Mouse (Mus musculus) heart, adult 2 months (tissue): ENCODE measurements around the gene Acvr1b. TPM values are rescaled to one million over a fixed set of nuclear protein-coding genes. Genes with fewer than 3 reads are reported as not detected.

Source experiments
- DNase-seq, 2 experiments: peaks; one replicate each; pipeline ENCODE4 v3.0.0; 2021
- H3K27ac ChIP-seq: fragments of 200-600 bp; 2 replicates; pipeline ENCODE4 v1.8.1; 2022
- H3K27me3 ChIP-seq: fragments of 200-500 bp; 2 replicates; pipeline ENCODE4 v1.6.1; 2012; ENCODE audit warnings: mild to moderate bottlenecking, low read length, inconsistent platforms, mixed read lengths; ENCODE audit not compliant: control insufficient read depth, insufficient read depth
- H3K36me3 ChIP-seq: fragments of 200-500 bp; 2 replicates; pipeline ENCODE4 v1.6.1; 2012; ENCODE audit warnings: low read length, inconsistent platforms; ENCODE audit not compliant: control insufficient read depth, insufficient read depth
- H3K4me1 ChIP-seq: fragments of 200-500 bp; 2 replicates; pipeline ENCODE4 v1.6.1; 2011; ENCODE audit warnings: low read length; ENCODE audit not compliant: control insufficient read depth, insufficient read depth
- H3K4me3 ChIP-seq: fragments of 200-600 bp; 2 replicates; pipeline ENCODE4 v1.8.1; 2022
- H3K79me2 ChIP-seq: fragments of 200-500 bp; replicated peaks from 2 replicates; pipeline ENCODE4 v1.6.1; 2012; ENCODE audit warnings: mild to moderate bottlenecking, inconsistent platforms, low read length, moderate library complexity, mixed read lengths; ENCODE audit not compliant: control insufficient read depth, insufficient read depth
- H3K9ac ChIP-seq: fragments of 200-500 bp; 2 replicates; pipeline ENCODE4 v1.6.1; 2012; ENCODE audit warnings: low read depth, mild to moderate bottlenecking, control low read depth, inconsistent platforms, low read length, mixed read lengths
- CTCF ChIP-seq: fragments of 200-600 bp; IDR thresholded peaks from 2 replicates; pipeline ENCODE4 v1.8.1; 2022; ENCODE audit warnings: antibody characterized with exemption, mild to moderate bottlenecking, moderate library complexity
- EP300 ChIP-seq: fragments of 200-500 bp; IDR thresholded peaks from 2 replicates; pipeline ENCODE4 v1.6.1; 2011; ENCODE audit warnings: low read depth, low read length, control low read depth; ENCODE audit not compliant: insufficient read depth
- POLR2A ChIP-seq: fragments of 200-500 bp; IDR thresholded peaks from 2 replicates; pipeline ENCODE4 v1.6.1; 2011; ENCODE audit warnings: mild to moderate bottlenecking, low read depth, low read length, control low read depth; ENCODE audit not compliant: insufficient read depth
- WGBS: fragments of 180-500 bp; shearing (Covaris S2); methylation state at CpG from one replicate; pipeline ENCODE4 v1.1.7; 2018; 5-methylcytosine and 5-hydroxymethylcytosine counted together
- intact Hi-C: fragments of 180-260 bp; cut with DNase I; formaldehyde crosslinking; loops from one replicate; pipeline ENCODE4 v1.15.1; 2025
- polyA plus RNA-seq: library from polyadenylated mRNA; depleted of rRNA; stranded (reverse); fragments of >200 nt; gene quantifications from 2 replicates; pipeline ENCODE4 v1.2.3, GENCODE M21; 2012
- total RNA-seq, 2 experiments: library from RNA; stranded (reverse); gene quantifications; 2 replicates each; pipeline ENCODE4 v1.2.3; 2021

Gene Acvr1b
- total and polyA plus RNA-seq, 3 experiments: 9.9 to 15.3 (median 12.3) TPM

DNA sequence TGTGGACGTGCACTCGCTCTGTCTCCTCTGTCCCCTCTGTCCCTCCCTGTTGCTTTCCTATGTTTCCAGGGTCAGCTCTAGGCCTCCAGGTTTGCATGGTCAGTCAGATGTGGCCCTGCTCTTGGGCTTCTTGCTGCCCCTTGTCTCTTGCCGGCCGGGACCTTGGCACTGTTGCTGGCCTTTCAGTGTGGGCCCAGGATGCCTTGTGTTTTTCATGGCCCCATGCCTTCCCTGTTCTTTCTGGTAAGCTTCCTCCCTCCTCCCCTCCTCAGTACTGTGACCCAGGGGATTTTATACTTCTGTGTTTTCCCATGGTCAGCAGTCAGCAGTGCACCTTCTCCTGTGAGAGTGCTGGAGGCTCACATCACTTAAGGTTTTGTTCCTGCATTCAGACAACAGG is 7.6 kb downstream of the Acvr1b start:
- no peaks in the 10 kb centered on the region for H3K27me3 ChIP-seq
- no peak overlapping the region for H3K4me3 ChIP-seq
- peaks cover 22% of the 10 kb centered on the region for H3K4me1 ChIP-seq
- no peak for TF ChIP-seq POLR2A
- peaks cover 10% of the 10 kb centered on the region for H3K79me2 ChIP-seq
- intact Hi-C loops: no loop called here
- H3K36me3 ChIP-seq: no peaks in the 10 kb centered on the region; the same call in 1 of the 2 replicates
- no peak for DNase-seq
- 29% methylated on average over 4 of the region's 4 CpGs for WGBS
- peak overlapping the region; percentile 3; the same call in 1 of the 2 replicates for H3K27ac ChIP-seq
- H3K9ac ChIP-seq: no peak overlapping the region

DNA sequence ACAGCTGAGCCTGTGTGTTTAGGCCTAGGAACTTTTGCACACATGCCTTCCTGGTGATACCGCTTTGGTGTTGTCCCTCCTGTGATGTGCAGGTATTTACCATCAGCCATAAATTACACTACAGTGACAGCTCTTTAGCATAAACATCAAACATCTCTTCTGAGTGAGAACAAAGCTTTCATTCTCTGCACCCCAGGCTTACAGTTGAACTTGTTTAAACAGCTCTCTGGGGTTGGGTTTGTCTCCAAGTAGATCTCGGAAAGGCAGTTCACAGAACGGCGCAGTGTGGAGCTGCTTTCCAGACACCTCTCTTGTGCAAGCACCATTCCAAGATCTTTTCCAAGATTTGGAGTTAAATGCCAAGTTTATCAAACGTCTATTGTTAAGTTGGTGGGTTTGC is 8.8 kb downstream of the Acvr1b start:
- H3K4me1 ChIP-seq: peaks cover 22% of the 10 kb centered on the region
- no peak for DNase-seq
- WGBS: 70% methylated on average over 5 of the region's 5 CpGs
- no peak overlapping the region for H3K27ac ChIP-seq
- no peak for TF ChIP-seq EP300
- TF ChIP-seq CTCF: no peak
- no peak for TF ChIP-seq POLR2A
- peaks cover 10% of the 10 kb centered on the region for H3K79me2 ChIP-seq
- H3K4me3 ChIP-seq: no peak overlapping the region
- no peak overlapping the region for H3K9ac ChIP-seq
- intact Hi-C loops: no loop called here
- no peaks in the 10 kb centered on the region for H3K27me3 ChIP-seq
- H3K36me3 ChIP-seq: no peaks in the 10 kb centered on the region; the same call in 1 of the 2 replicates

DNA sequence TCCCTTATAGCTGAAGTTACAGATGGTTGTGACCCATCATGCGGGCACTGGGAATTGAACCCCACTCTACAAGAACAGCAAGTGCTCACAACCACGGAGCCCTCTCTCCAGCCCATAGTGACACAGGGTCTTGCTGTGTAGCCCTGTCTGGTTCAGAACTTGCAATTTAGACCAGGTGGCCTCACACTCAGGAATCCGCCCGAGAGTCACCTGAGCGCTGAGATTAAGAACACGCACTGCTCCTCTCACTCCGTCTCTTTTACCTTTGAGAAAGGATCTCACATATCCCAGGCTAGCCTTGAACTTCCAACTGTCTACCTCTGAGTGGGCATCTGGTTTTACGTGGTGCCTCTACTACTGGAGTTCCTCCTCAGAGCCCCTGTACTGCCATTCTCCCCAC is 10.4 kb downstream of the Acvr1b start:
- DNase-seq: no peak
- Histone ChIP-seq H3K4me3 (no peak overlapping the region), H3K27ac (no peak overlapping the region), H3K79me2 (peaks cover 10% of the 10 kb centered on the region), H3K36me3 (no peaks in the 10 kb centered on the region; the same call in 1 of the 2 replicates), H3K4me1 (peaks cover 18% of the 10 kb centered on the region), H3K27me3 (no peaks in the 10 kb centered on the region), H3K9ac (no peak overlapping the region)
- intact Hi-C loops: no loop called here
- WGBS: 96% methylated on average over 8 of the region's 8 CpGs
- TF ChIP-seq POLR2A (no peak), CTCF (no peak), EP300 (no peak)

DNA sequence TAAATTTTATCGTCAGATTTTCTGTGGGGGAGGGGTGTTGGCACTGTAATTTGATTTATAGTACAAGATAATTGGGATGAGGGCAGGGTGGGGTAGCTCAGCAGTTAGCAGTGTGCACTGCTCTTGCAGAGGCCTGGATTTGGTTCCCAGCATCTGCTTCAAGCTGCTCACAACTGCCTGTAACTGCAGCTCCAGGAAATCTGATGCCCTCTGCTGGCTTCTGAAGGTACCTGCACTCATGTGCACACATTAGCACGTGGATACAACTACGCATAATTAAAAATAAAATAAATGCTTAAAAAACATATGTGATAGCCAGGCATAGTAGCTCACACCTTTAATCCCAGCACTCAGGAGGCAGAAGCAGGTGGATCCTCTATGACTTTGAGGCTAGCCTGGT is 11.7 kb downstream of the Acvr1b start:
- TF ChIP-seq POLR2A: no peak
- peak; percentile 41 for TF ChIP-seq CTCF
- no peak for TF ChIP-seq EP300
- H3K4me3 ChIP-seq: no peak overlapping the region
- H3K4me1 ChIP-seq: peaks cover 13% of the 10 kb centered on the region
- intact Hi-C loops: no loop called here
- H3K79me2 ChIP-seq: peaks cover 8% of the 10 kb centered on the region
- DNase-seq: no peak
- H3K9ac ChIP-seq: no peak overlapping the region
- H3K27ac ChIP-seq: no peak overlapping the region
- H3K36me3 ChIP-seq: no peaks in the 10 kb centered on the region
- WGBS: 98% methylated on average over 3 of the region's 3 CpGs
- no peaks in the 10 kb centered on the region for H3K27me3 ChIP-seq

DNA sequence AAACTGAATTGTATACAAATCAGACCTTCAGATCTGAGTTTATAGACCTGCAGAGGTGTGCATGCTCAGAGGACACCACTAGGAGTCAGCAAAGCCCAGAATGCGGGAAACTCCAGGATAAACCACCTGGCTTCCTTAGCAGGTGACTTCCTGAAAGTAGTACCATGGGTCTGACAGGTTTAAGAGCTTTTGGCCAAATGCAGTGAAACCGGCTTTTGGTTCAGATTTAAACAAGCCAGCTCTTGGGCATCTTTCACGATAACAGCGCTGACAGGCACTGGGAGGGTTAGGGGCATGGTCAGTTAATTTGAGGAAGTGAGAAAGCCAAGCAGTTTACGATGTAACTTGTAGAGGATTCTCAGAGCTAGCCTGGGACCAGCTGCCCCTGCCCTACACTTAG is 14.0 kb downstream of the Acvr1b start:
- Histone ChIP-seq H3K4me3 (no peak overlapping the region), H3K36me3 (no peaks in the 10 kb centered on the region), H3K4me1 (peaks cover 17% of the 10 kb centered on the region), H3K9ac (no peak overlapping the region), H3K27ac (no peak overlapping the region), H3K79me2 (peaks cover 6% of the 10 kb centered on the region), H3K27me3 (no peaks in the 10 kb centered on the region)
- intact Hi-C loops: no loop called here
- DNase-seq: no peak
- TF ChIP-seq EP300 (no peak), CTCF (0 out of 2 replicates have a peak, but pooled peaks have one; percentile 17)
- WGBS: 87% methylated on average over 5 of the region's 5 CpGs

DNA sequence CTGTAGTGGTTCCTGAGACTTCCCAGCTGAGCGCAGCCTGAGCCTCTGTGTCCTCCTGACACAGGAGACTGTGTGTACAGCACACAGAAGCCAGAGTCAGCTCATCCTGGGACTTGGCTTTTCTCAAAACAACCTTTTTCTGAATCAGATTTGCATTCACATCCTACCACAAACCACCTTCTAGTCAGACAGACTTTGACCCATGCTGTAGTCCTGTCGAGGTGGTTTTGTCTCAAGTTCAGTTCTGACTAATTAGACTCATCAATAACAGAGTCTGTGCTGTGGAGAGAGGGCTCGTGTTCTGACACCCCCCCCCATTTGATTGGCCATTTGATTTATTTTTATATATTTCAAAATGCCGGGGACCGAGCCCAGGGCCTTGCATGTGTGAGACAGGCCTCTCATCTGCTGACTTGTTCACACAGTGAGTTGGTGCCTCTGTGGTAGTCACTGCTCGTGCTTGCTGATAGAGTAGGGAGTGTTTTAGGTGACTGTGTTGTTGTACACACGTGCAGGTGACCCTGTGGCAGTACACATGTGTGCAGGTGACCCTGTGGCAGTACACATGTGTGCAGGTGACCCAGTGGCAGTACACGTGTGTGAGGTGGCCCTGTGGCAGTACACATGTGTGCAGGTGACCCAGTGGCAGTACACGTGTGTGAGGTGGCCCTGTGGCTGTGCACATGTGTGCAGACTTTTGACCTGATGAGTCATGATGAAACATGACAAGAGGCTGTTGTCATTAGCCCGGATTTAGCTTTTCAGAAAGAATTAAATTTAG is 16.3 kb downstream of the Acvr1b start:
- H3K36me3 ChIP-seq: no peaks in the 10 kb centered on the region
- no peaks in the 10 kb centered on the region for H3K27me3 ChIP-seq
- DNase-seq: no peak
- no peak for TF ChIP-seq POLR2A
- TF ChIP-seq CTCF: no peak
- no peak for TF ChIP-seq EP300
- H3K9ac ChIP-seq: no peak overlapping the region
- H3K79me2 ChIP-seq: peaks cover 3% of the 10 kb centered on the region
- H3K27ac ChIP-seq: no peak overlapping the region
- H3K4me1 ChIP-seq: peaks cover 20% of the 10 kb centered on the region
- intact Hi-C loops: no loop called here
- no peak overlapping the region for H3K4me3 ChIP-seq
- 74% methylated on average over 10 of the region's 10 CpGs for WGBS
